Mouse (Mus musculus) ES-Bruce4 (cell line): Measurements from ENCODE around the gene Maged1.

Experiments used
- CTCF ChIP-seq: IDR thresholded peaks from one replicate; pipeline ENCODE4 v1.8.1; 2011; ENCODE audit warnings: low read depth, low read length
- EP300 ChIP-seq: IDR thresholded peaks from 2 replicates; pipeline ENCODE4 v1.6.1; 2011; ENCODE audit warnings: low read depth, low read length; ENCODE audit not compliant: insufficient read depth

GRCm38 (mm10) chrX:94530301-94530700 lies 11.6 kb downstream of the Maged1 start:
- no peak for TF ChIP-seq CTCF
- no peak for TF ChIP-seq EP300
